Mouse (Mus musculus): Measurements from ENCODE around the gene Dnpep. TPM values are rescaled to one million over a fixed set of nuclear protein-coding genes. Genes with fewer than 3 reads are reported as not detected.

Dnpep gene
- polyA plus RNA-seq, 1 experiment from 2014 or later = 119 TPM

DNA sequence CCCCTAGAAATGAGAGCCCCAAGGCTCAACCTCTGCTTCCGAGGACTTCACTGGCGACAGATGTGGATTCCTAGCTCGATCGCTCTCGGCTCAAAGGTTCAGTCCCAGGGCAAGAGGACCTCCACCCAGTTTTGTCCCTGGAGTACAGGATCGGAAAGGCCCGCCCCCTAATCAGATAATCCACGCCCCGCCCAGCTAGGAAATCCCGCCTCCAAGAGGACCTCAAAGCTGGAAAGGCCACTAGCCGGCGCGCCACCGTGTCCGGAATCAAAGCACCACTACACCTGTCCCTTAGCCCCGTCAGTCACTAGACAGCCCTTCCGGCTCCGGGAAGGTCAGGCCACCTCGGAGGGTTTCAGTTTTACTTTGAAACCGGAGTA lies 939 bp downstream of the Dnpep start:
- Histone ChIP-seq H3K4me2 (peak overlapping the region; percentile 73), H3K9me3 (replicated peaks; ENCODE audit: control insufficient read depth, low read length) (no peaks in the 10 kb centered on the region), H3K9ac (ENCODE audit: low read depth, low read length) (peak overlapping the region; percentile 80), H3K36me3 (ENCODE audit: control insufficient read depth, insufficient read depth, low read length) (peaks cover 15% of the 10 kb centered on the region), H3K27me3 (ENCODE audit: control insufficient read depth, insufficient read depth, low read length) (no peaks in the 10 kb centered on the region), H3K27ac (ENCODE audit: low read depth, low read length) (peak overlapping the region; percentile 95), H3K4me1 (ENCODE audit: control insufficient read depth, insufficient read depth, low read length) (peaks cover 7% of the 10 kb centered on the region; the same call in 1 of the 2 replicates), H3K4me3 (ENCODE audit: low read depth, low read length) (peak overlapping the region; percentile 80)
- under 1% methylated on average over 20 of the region's 20 CpGs for WGBS (ENCODE audit: insufficient replicate concordance)
- ATAC-seq (replicated peaks; ENCODE audit: insufficient number of reproducible peaks, low FRiP score, low TSS enrichment) = peak; percentile 43

DNA sequence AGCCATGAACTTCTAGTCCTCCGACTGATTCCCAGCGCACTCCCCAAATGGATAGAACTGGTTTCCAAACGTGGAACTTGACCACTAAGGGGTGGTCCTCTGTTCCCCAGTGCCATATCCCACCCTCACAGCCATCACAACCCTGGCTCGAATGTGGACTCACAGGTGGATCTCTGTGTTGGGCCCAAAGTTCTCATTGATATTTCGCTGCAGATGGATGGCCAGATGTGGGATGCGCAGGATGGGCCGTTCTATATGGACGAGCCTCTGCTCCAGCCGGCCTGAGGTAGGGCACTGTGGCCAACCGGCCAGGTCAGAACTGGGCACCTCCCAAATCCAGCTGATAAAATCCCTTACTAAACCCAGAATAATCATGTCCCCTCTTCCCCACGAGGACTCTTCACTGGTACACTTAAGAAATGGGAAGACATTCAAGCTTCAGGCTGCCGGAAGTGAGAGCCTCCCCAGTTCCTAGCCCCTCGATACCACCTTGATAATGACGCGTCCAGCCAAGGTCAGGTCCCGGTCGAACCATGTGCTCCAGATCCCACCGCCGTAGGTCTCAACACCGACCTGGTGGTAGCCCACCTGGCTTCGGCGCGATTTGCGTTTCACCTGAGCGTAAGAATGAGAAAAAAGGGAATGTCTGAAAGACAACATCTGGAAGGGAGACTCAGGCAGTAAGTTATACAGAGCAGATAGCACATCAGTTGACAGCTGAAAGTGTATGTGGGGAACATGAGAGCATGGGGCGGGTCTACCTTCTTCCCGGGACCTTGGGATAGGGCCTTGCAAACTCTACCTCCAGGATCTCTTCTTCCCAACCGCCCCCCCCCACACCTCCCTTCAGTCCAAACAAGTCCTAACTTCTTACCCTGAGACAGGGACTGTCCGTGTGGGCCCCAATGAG lies 2.1 kb downstream of the Dnpep start:
- Histone ChIP-seq H3K36me3 (ENCODE audit: control insufficient read depth, insufficient read depth, low read length) (peaks cover 25% of the 10 kb centered on the region), H3K4me3 (ENCODE audit: low read depth, low read length) (peak overlapping the region; percentile 80), H3K9ac (ENCODE audit: low read depth, low read length) (peak overlapping the region; percentile 80), H3K27ac (ENCODE audit: low read depth, low read length) (no peak overlapping the region), H3K4me2 (peak overlapping the region; percentile 73), H3K9me3 (replicated peaks; ENCODE audit: control insufficient read depth, low read length) (no peaks in the 10 kb centered on the region), H3K4me1 (ENCODE audit: control insufficient read depth, insufficient read depth, low read length) (peaks cover 7% of the 10 kb centered on the region; the same call in 1 of the 2 replicates), H3K27me3 (ENCODE audit: control insufficient read depth, insufficient read depth, low read length) (no peaks in the 10 kb centered on the region)
- WGBS (ENCODE audit: insufficient replicate concordance) = 82% methylated on average over 29 of the region's 29 CpGs
- no peak for ATAC-seq (replicated peaks; ENCODE audit: insufficient number of reproducible peaks, low FRiP score, low TSS enrichment)

DNA sequence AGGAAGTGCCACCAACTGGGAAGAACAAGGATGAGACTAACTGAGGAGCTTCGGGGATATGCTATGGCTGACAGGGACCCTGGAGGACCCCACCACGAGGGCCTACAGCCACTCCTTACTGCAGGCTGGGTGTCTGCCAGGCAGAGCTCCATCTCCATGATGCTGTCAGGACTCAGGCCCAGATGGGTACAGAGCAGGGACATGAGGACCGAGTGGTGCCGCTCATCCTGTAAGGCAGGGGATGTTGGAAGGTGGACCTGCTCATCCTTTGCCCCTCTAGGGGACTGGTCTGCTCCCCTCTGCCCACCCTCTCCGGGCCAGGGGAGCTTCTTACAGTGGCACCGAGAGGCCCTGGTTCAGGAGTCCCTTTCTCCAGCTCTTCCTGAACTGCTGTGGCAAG lies 2.8 kb downstream of the Dnpep start:
- peaks cover 7% of the 10 kb centered on the region; the same call in 1 of the 2 replicates for H3K4me1 ChIP-seq (ENCODE audit: control insufficient read depth, insufficient read depth, low read length)
- no peaks in the 10 kb centered on the region for H3K27me3 ChIP-seq (ENCODE audit: control insufficient read depth, insufficient read depth, low read length)
- 85% methylated on average over 6 of the region's 6 CpGs for WGBS (ENCODE audit: insufficient replicate concordance)
- H3K9me3 ChIP-seq (replicated peaks; ENCODE audit: control insufficient read depth, low read length) = no peaks in the 10 kb centered on the region
- no peak overlapping the region for H3K4me2 ChIP-seq
- H3K4me3 ChIP-seq (ENCODE audit: low read depth, low read length) = no peak overlapping the region
- no peak for ATAC-seq (replicated peaks; ENCODE audit: insufficient number of reproducible peaks, low FRiP score, low TSS enrichment)
- no peak overlapping the region for H3K9ac ChIP-seq (ENCODE audit: low read depth, low read length)
- H3K27ac ChIP-seq (ENCODE audit: low read depth, low read length) = no peak overlapping the region
- peaks cover 27% of the 10 kb centered on the region for H3K36me3 ChIP-seq (ENCODE audit: control insufficient read depth, insufficient read depth, low read length)

DNA sequence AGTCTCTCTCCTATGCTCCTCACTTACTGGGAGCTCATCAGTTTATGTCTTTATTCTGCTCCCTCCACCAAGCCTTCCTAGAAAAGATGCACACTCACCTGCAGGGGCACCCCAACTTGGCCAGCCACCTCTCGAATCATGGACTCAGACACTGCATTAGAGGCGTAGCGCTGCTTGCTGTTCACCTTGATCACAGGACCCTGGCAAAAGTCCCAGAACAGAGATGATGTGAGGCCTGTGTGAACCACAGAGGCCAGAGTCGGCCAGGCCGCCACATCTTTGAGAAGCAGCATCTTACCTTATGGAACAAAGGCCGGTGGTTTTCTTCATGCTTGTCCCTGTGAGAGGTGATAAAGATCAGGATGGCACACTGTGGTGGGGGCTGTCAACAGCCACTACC lies 6.1 kb downstream of the Dnpep start:
- Histone ChIP-seq H3K27me3 (ENCODE audit: control insufficient read depth, insufficient read depth, low read length) (no peaks in the 10 kb centered on the region), H3K9ac (ENCODE audit: low read depth, low read length) (no peak overlapping the region), H3K4me2 (no peak overlapping the region), H3K27ac (ENCODE audit: low read depth, low read length) (no peak overlapping the region), H3K36me3 (ENCODE audit: control insufficient read depth, insufficient read depth, low read length) (peaks cover 36% of the 10 kb centered on the region), H3K9me3 (replicated peaks; ENCODE audit: control insufficient read depth, low read length) (no peaks in the 10 kb centered on the region), H3K4me3 (ENCODE audit: low read depth, low read length) (no peak overlapping the region), H3K4me1 (ENCODE audit: control insufficient read depth, insufficient read depth, low read length) (peaks cover 7% of the 10 kb centered on the region; the same call in 1 of the 2 replicates)
- no peak for ATAC-seq (replicated peaks; ENCODE audit: insufficient number of reproducible peaks, low FRiP score, low TSS enrichment)
- 89% methylated on average over 6 of the region's 6 CpGs for WGBS (ENCODE audit: insufficient replicate concordance)

DNA sequence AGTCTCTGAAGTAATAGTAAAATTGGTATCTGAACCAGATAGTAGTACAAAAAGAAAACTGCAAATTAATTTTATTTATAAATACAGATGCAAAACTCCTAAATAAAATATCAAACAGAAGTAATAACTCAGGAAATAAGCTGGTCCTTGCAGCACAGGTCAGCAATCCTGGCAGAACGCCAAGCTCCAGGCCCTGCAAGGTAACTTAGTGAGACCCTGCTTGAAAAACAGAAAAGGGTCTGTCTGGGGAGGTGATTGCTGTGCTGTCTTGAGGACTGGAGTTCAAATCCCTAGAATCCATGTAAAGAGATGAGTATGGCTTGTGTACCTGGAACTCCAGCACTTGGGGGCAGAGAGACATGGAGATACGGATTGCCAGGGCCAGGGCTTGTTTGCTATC lies 13.1 kb downstream of the Dnpep start:
- Histone ChIP-seq H3K27ac (ENCODE audit: low read depth, low read length) (no peak overlapping the region), H3K4me1 (ENCODE audit: control insufficient read depth, insufficient read depth, low read length) (no peaks in the 10 kb centered on the region), H3K9ac (ENCODE audit: low read depth, low read length) (no peak overlapping the region), H3K4me2 (no peak overlapping the region), H3K9me3 (replicated peaks; ENCODE audit: control insufficient read depth, low read length) (no peaks in the 10 kb centered on the region), H3K4me3 (ENCODE audit: low read depth, low read length) (no peak overlapping the region), H3K36me3 (ENCODE audit: control insufficient read depth, insufficient read depth, low read length) (peaks cover 8% of the 10 kb centered on the region; the same call in 1 of the 2 replicates), H3K27me3 (ENCODE audit: control insufficient read depth, insufficient read depth, low read length) (no peaks in the 10 kb centered on the region)
- ATAC-seq (replicated peaks; ENCODE audit: insufficient number of reproducible peaks, low FRiP score, low TSS enrichment) = no peak
- 59% methylated on average over 2 of the region's 2 CpGs for WGBS (ENCODE audit: insufficient replicate concordance)

DNA sequence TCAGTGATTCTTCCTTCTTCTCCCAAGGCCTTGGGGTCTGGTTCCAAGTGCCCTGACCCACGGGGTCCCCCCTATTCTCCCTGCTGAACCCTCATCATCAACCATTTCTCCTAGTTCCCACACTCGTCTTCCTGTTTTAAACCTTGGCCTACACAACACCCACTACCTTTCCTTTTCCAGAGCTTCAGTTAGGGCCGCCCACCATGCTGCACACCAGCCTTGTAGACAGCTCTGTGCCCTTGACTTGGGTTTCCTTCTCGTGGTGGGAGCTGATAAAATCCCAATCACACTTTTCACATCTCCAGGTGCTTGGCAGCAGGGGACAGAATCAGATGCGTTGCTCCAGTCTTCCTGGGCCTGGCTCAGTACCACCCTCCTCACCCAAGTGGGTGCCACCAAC lies 23.5 kb downstream of the Dnpep start:
- no peaks in the 10 kb centered on the region for H3K36me3 ChIP-seq (ENCODE audit: control insufficient read depth, insufficient read depth, low read length)
- 68% methylated on average over 5 of the region's 5 CpGs for WGBS (ENCODE audit: insufficient replicate concordance)
- H3K27me3 ChIP-seq (ENCODE audit: control insufficient read depth, insufficient read depth, low read length) = no peaks in the 10 kb centered on the region
- H3K4me1 ChIP-seq (ENCODE audit: control insufficient read depth, insufficient read depth, low read length) = peaks cover 13% of the 10 kb centered on the region
- H3K4me3 ChIP-seq (ENCODE audit: low read depth, low read length) = no peak overlapping the region
- H3K9ac ChIP-seq (ENCODE audit: low read depth, low read length) = no peak overlapping the region
- no peak overlapping the region for H3K4me2 ChIP-seq
- H3K27ac ChIP-seq (ENCODE audit: low read depth, low read length) = no peak overlapping the region
- ATAC-seq (replicated peaks; ENCODE audit: insufficient number of reproducible peaks, low FRiP score, low TSS enrichment) = no peak
- H3K9me3 ChIP-seq (replicated peaks; ENCODE audit: control insufficient read depth, low read length) = no peaks in the 10 kb centered on the region

DNA sequence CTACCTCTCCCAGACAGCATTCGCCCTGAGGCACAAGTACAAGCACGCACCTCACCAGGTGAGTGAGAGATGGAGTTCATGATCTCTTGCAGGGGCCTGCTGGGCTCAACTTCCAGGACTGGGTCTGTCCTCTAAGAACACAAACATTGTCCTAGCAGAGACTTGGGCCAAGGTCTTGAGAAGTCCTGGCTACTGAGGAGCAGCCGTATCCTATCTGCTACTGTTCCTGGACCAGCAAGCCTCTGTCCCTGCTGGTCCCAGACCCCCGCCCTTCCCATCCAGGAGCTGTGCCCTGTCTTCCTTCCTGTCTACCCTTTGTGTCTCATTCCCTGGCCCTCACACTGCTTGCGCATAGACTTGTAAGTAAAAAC lies 24.5 kb downstream of the Dnpep start:
- WGBS (ENCODE audit: insufficient replicate concordance) = 70% methylated on average over 5 of the region's 5 CpGs
- no peak for ATAC-seq (replicated peaks; ENCODE audit: insufficient number of reproducible peaks, low FRiP score, low TSS enrichment)

DNA sequence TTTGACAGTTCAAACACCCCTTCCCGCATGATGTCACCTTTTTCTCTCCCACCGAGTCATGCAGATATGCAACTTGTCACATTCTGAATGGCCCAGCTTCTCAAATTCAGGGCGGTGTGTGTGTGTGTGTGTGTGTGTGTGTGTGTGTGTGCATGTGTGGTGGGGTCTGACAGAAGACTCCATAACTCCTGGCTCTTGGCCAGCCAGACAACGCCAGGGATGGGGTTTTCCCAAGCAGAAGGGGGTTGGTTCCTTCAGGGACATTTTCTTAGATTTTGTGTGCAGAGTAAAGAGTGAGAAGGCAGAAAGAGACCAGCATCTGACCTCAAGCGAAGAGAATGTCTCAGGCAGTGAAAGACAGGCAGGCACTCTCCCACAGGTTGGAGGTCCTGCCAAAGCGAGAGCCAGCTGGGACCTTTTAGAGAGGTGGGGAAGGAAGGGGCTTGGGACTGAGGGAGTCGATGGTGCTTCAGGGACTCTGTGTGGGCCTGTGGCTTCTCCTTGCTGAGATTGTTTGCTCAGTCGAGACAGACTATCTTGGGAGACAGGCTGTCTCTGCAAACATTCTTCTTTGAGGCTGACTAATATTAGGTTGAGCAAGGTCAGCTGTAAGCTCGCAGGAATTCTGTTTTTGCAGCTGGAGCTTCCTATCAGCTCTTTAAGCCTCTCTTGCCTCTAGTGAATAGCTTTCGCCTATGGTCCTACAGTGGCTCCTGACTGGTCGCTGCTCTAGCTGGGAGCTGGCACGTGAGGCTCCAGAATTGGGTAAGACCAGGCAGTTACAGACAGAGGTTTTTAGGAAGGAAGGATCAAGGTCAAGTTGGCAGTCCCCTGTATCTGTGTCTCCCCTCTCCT lies 25.1 kb downstream of the Dnpep start:
- Histone ChIP-seq H3K9ac (ENCODE audit: low read depth, low read length) (peak overlapping the region; percentile 49), H3K4me3 (ENCODE audit: low read depth, low read length) (no peak overlapping the region), H3K4me1 (ENCODE audit: control insufficient read depth, insufficient read depth, low read length) (peaks cover 13% of the 10 kb centered on the region), H3K36me3 (ENCODE audit: control insufficient read depth, insufficient read depth, low read length) (no peaks in the 10 kb centered on the region), H3K4me2 (peak overlapping the region; percentile 16), H3K27me3 (ENCODE audit: control insufficient read depth, insufficient read depth, low read length) (no peaks in the 10 kb centered on the region), H3K9me3 (replicated peaks; ENCODE audit: control insufficient read depth, low read length) (no peaks in the 10 kb centered on the region), H3K27ac (ENCODE audit: low read depth, low read length) (peak overlapping the region; percentile 74)
- WGBS (ENCODE audit: insufficient replicate concordance) = 26% methylated on average over 12 of the region's 12 CpGs
- ATAC-seq (replicated peaks; ENCODE audit: insufficient number of reproducible peaks, low FRiP score, low TSS enrichment) = no peak

More for the DNA sequence above, 24.5 kb downstream of the Dnpep start:
- Histone ChIP-seq H3K27me3 (ENCODE audit: control insufficient read depth, insufficient read depth, low read length) (no peaks in the 10 kb centered on the region), H3K4me2 (peak overlapping the region; percentile 16), H3K4me1 (ENCODE audit: control insufficient read depth, insufficient read depth, low read length) (peaks cover 13% of the 10 kb centered on the region), H3K27ac (ENCODE audit: low read depth, low read length) (peak overlapping the region; percentile 74), H3K36me3 (ENCODE audit: control insufficient read depth, insufficient read depth, low read length) (no peaks in the 10 kb centered on the region), H3K9ac (ENCODE audit: low read depth, low read length) (peak overlapping the region; percentile 49), H3K4me3 (ENCODE audit: low read depth, low read length) (no peak overlapping the region), H3K9me3 (replicated peaks; ENCODE audit: control insufficient read depth, low read length) (no peaks in the 10 kb centered on the region)

Data from heart, embryonic 11.5 days (tissue).